Comparison of ENCODE assay signal across 11 mouse cellular contexts in the genomic region with DNA sequence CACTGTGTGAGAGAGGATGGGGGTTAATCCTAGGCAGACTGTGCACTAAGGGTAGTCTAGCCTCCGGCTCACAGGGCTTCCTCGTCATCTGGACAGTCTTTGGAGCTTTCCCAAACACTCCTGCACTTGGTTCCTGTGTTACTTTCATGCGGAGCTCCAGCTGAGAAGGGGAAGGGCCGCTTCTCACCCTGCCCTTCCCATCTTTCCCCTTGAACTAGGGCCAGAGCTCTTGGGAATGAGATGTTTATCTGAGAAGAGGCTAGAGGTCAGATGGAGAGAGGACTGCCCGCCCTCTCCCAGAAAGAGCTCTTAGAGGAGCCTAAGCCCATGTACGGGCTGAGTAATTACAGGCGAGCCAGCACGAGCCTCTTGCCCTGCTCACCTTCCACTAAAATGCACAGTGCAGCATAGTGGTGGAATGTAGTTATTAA. TPM values are rescaled to one million over a fixed set of nuclear protein-coding genes. Genes with fewer than 3 reads are reported as not detected.
DNase-seq lines count a peak whose midpoint lies in the region; ATAC-seq and TF ChIP-seq lines count a peak whose summit lies in the region.
"Had no signal": no experiment of that assay in that cellular context is flagged by ENCODE, and none has a peak within 500 bp of the region (broad histone marks: within the 10 kb centered on the region; RNA-seq: fewer than 3 reads in every experiment).

No protein-coding gene starts in this region.

- H3K36me3 ChIP-seq in hindbrain, embryonic 13.5 days = peaks cover 41% of the 10 kb centered on the region
- peaks cover 18% of the 10 kb centered on the region for H3K36me3 ChIP-seq in hindbrain, postnatal 0 days (ENCODE audit: insufficient read depth, low read length)
- peaks cover 6% of the 10 kb centered on the region; the same call in 1 of the 2 replicates for H3K36me3 ChIP-seq in kidney, postnatal 0 days (ENCODE audit: insufficient read depth, low read length)

- peak overlapping the region; percentile 35; the same call in 1 of the 2 replicates for H3K27ac ChIP-seq in hindbrain, embryonic 13.5 days
- no peak overlapping the region for H3K27ac ChIP-seq in hindbrain, postnatal 0 days
- H3K27ac ChIP-seq in kidney, postnatal 0 days = peak overlapping the region; percentile 64
- no peak overlapping the region for H3K27ac ChIP-seq in cerebellum, adult 2 months (ENCODE audit: insufficient read depth, low read length)
- H3K27ac ChIP-seq: embryonic facial prominence, embryonic 12.5 days; forebrain, embryonic 15.5 days had no signal

- no peak for TF ChIP-seq POLR2A in cerebellum, adult 2 months (IDR thresholded peaks at IDR 0.05; ENCODE audit: borderline replicate concordance, insufficient read depth, low read length)

- H3K4me1 ChIP-seq in hindbrain, embryonic 13.5 days (replicated peaks) = peaks cover 80% of the 10 kb centered on the region
- peaks cover 29% of the 10 kb centered on the region for H3K4me1 ChIP-seq in hindbrain, postnatal 0 days (ENCODE audit: insufficient read depth, low read length)
- peaks cover 68% of the 10 kb centered on the region for H3K4me1 ChIP-seq in kidney, postnatal 0 days (replicated peaks; ENCODE audit: insufficient read depth, low read length)
- H3K4me1 ChIP-seq in cerebellum, adult 2 months (ENCODE audit: control insufficient read depth, insufficient read depth, low read length) = peaks cover 15% of the 10 kb centered on the region

- 82% methylated on average over 8 of the region's 8 CpGs for WGBS in hindbrain, embryonic 13.5 days
- 79% methylated on average over 8 of the region's 8 CpGs for WGBS in hindbrain, postnatal 0 days
- WGBS in kidney, postnatal 0 days = 43% methylated on average over 8 of the region's 8 CpGs
- 72% methylated on average over 8 of the region's 8 CpGs for WGBS in cerebellum, adult 2 months

- H3K9ac ChIP-seq in hindbrain, embryonic 13.5 days = no peak overlapping the region
- no peak overlapping the region for H3K9ac ChIP-seq in hindbrain, postnatal 0 days (replicated peaks; ENCODE audit: low read length)
- H3K9ac ChIP-seq in kidney, postnatal 0 days (ENCODE audit: low read depth, low read length) = no peak overlapping the region
- H3K9ac ChIP-seq: embryonic facial prominence, embryonic 12.5 days; forebrain, embryonic 15.5 days had no signal

- H3K4me3 ChIP-seq in hindbrain, embryonic 13.5 days = no peak overlapping the region
- H3K4me3 ChIP-seq in hindbrain, postnatal 0 days (ENCODE audit: low read length) = no peak overlapping the region
- H3K4me3 ChIP-seq in kidney, postnatal 0 days (replicated peaks; ENCODE audit: low read depth, low read length) = no peak overlapping the region
- no peak overlapping the region for H3K4me3 ChIP-seq in cerebellum, adult 2 months (replicated peaks; ENCODE audit: insufficient read depth, low read depth, low read length)
- H3K4me3 ChIP-seq: embryonic facial prominence, embryonic 12.5 days; forebrain, embryonic 15.5 days had no signal

- no peak for ATAC-seq in hindbrain, embryonic 13.5 days (ENCODE audit: low FRiP score)
- ATAC-seq in hindbrain, postnatal 0 days = no peak
- peak; percentile 19; the same call in 1 of the 2 replicates for ATAC-seq in kidney, postnatal 0 days (replicated peaks; ENCODE audit: low FRiP score, low read depth)
- ATAC-seq: forebrain, embryonic 15.5 days had no signal

- 0 out of 2 replicates have a peak, but pooled peaks cover 5% of the 10 kb centered on the region for H3K9me3 ChIP-seq in hindbrain, embryonic 13.5 days
- no peaks in the 10 kb centered on the region for H3K9me3 ChIP-seq in hindbrain, postnatal 0 days (ENCODE audit: low read length)
- H3K9me3 ChIP-seq in kidney, postnatal 0 days (replicated peaks; ENCODE audit: low read length) = no peaks in the 10 kb centered on the region
- H3K9me3 ChIP-seq: embryonic facial prominence, embryonic 12.5 days; forebrain, embryonic 15.5 days had no signal

- TF ChIP-seq CTCF in hindbrain, postnatal 0 days (IDR thresholded peaks at IDR 0.05; ENCODE audit: low read depth) = no peak
- no peak for TF ChIP-seq CTCF in kidney, postnatal 0 days (IDR thresholded peaks at IDR 0.05; ENCODE audit: low read depth)
- no peak for TF ChIP-seq CTCF in cerebellum, adult 2 months (IDR thresholded peaks at IDR 0.05; ENCODE audit: borderline replicate concordance, insufficient read depth, low read depth, low read length)

- no peak overlapping the region for H3K4me2 ChIP-seq in hindbrain, embryonic 13.5 days
- no peak overlapping the region for H3K4me2 ChIP-seq in hindbrain, postnatal 0 days (ENCODE audit: low read depth, low read length)
- H3K4me2 ChIP-seq in kidney, postnatal 0 days (ENCODE audit: low read length) = no peak overlapping the region
- H3K4me2 ChIP-seq: embryonic facial prominence, embryonic 12.5 days; forebrain, embryonic 15.5 days had no signal

- H3K27me3 ChIP-seq in hindbrain, embryonic 13.5 days = no peaks in the 10 kb centered on the region
- H3K27me3 ChIP-seq in hindbrain, postnatal 0 days (ENCODE audit: insufficient read depth, low read length) = no peaks in the 10 kb centered on the region
- H3K27me3 ChIP-seq in kidney, postnatal 0 days (ENCODE audit: insufficient read depth, low read length) = no peaks in the 10 kb centered on the region
- H3K27me3 ChIP-seq in cerebellum, adult 2 months (ENCODE audit: control insufficient read depth, insufficient read depth, low read length) = no peaks in the 10 kb centered on the region
- H3K27me3 ChIP-seq: embryonic facial prominence, embryonic 12.5 days; forebrain, embryonic 15.5 days had no signal

- DNase-seq in hindbrain, postnatal 0 days (ENCODE audit: low spot score) = no peak
- DNase-seq in kidney, adult 11 months = peak; percentile 66
- DNase-seq in kidney, postnatal 0 days (ENCODE audit: low spot score) = peak; percentile 73
- DNase-seq in lung, postnatal 25 days (ENCODE audit: low spot score) = peak; percentile 77
- DNase-seq in ovary, postnatal 10 days (ENCODE audit: low spot score) = no peak
- DNase-seq in cerebellum, adult 2 months = no peak
- DNase-seq in left cerebral cortex, adult 9 months (ENCODE audit: low spot score in 2 of 2) = no peak
- DNase-seq: heart, postnatal 14 days had no signal

RNA-seq across cellular contexts. Expression of gene Mvb12b, which starts 14.9 kb away (rescaled TPM):
- polyA plus RNA-seq in hindbrain, embryonic 13.5 days (2015; fragmentation: Nextera tagmentation; extraction: Ambion mirVana) = 60.9 and 65.0 TPM in 2 replicates
- 134 and 142 TPM in 2 replicates for total RNA-seq in hindbrain, postnatal 0 days (2014; rRNA removed)
- polyA plus RNA-seq in hindbrain, postnatal 0 days (2015; fragmentation: Nextera tagmentation; extraction: Ambion mirVana) = 55.4 and 64.1 TPM in 2 replicates
- 19.8 and 24.0 TPM in 2 replicates for polyA plus RNA-seq in kidney, postnatal 0 days (2015; fragmentation: Nextera tagmentation; extraction: Ambion mirVana)
- 68.4 and 70.8 TPM in 2 replicates for polyA plus RNA-seq in cerebellum, adult 2 months (2012; rRNA removed)

Comparison
In these comparisons a context has a peak if more than half of its experiments do, and no peak if none do; other contexts are left out.
1. H3K27ac ChIP-seq: peak in hindbrain, embryonic 13.5 days (single experiment) and kidney, postnatal 0 days (single experiment); none in hindbrain, postnatal 0 days (single experiment) and cerebellum, adult 2 months (single experiment).
2. DNase-seq: peak in kidney, adult 11 months (single experiment), kidney, postnatal 0 days (single experiment) and lung, postnatal 25 days (single experiment); none in hindbrain, postnatal 0 days (single experiment), ovary, postnatal 10 days (single experiment), cerebellum, adult 2 months (0 of 2) and left cerebral cortex, adult 9 months (0 of 2).